Mouse (Mus musculus): Measurements from ENCODE around the gene Eaf2. TPM values are rescaled to one million over a fixed set of nuclear protein-coding genes. Genes with fewer than 3 reads are reported as not detected.

Eaf2 gene
- total and polyA plus RNA-seq, 3 experiments, result 3.5 to 7.4 (median 5.0) TPM

DNA sequence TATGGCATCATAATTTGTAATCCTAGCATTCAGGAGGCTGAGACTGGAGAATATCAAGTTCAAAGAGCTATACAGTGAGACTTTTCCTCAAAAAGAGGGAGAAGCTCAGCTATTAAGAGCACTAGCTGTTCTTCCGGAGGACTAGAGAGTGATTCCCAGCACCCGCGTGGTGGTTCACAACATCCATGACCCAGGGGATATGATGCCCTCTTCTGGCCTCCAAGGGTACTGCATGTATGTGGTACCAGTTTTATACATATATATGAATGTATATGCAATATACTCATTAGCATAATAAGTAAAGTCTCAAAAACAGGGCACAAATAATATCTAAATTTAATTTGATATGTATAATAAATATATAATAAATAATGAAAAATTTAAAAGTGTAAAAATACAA, 72.4 kb downstream of the Eaf2 start:
- DNase-seq (ENCODE audit: extremely low read depth), result no peak
- Histone ChIP-seq H3K36me3 (replicated peaks in 1 of 2; ENCODE audit: control insufficient read depth in 1 of 2, insufficient read depth in 1 of 2, low read length in 1 of 2) (no peaks in the 10 kb centered on the region), H3K27me3 (replicated peaks) (no peaks in the 10 kb centered on the region), H3K27ac (ENCODE audit: insufficient read depth, low read depth) (no peak overlapping the region), H3K9ac (ENCODE audit: insufficient read depth, low read depth) (no peak overlapping the region), H3K4me2 (ENCODE audit: insufficient read depth, low read depth, poor library complexity, severe bottlenecking) (no peak overlapping the region), H3K4me3 (replicated peaks in 1 of 3; ENCODE audit: low read depth in 2 of 3, low read length in 2 of 3, poor library complexity in 1 of 3) (no peak overlapping the region), H3K4me1 (ENCODE audit: control insufficient read depth in 1 of 2, insufficient read depth in 2 of 2) (peaks cover 0 to 4% of the 10 kb centered on the region in 2 experiments; a peak in 1 of 4 replicates), H3K79me2 (replicated peaks; ENCODE audit: control insufficient read depth, extremely low read depth, insufficient read depth, poor library complexity, severe bottlenecking) (no peaks in the 10 kb centered on the region), H3K9me3 (replicated peaks; ENCODE audit: low read length) (peaks cover 6% of the 10 kb centered on the region)
- in situ Hi-C loops (cut with MboI; ENCODE audit: low pct_ligation_motif_present, low pct_unique_long_range_greater_than_20kb, low sequenced_read_pairs) (no loop called here), dilution Hi-C loops (cut with MboI; ENCODE audit: extremely low pct_ligation_motif_present, extremely low pct_unique_long_range_greater_than_20kb, low sequenced_read_pairs) (no loop called here)
- TF ChIP-seq HCFC1 (IDR thresholded peaks at IDR 0.05; ENCODE audit: low read depth, low read length) (no peak), CTCF (conservative IDR thresholded peaks at IDR 0.05 in 1 of 2, IDR thresholded peaks at IDR 0.05 in 1 of 2; ENCODE audit: low read depth in 2 of 2, low read length in 2 of 2) (peak; percentile 31 to 53; a peak in 2 of 4 replicates)

- H3K36me3 ChIP-seq (replicated peaks in 1 of 2; ENCODE audit: control insufficient read depth in 1 of 2, insufficient read depth in 1 of 2, low read length in 1 of 2), result no peaks in the 10 kb centered on the region
- H3K27ac ChIP-seq (ENCODE audit: insufficient read depth, low read depth), result no peak overlapping the region
- H3K4me1 ChIP-seq (ENCODE audit: control insufficient read depth in 1 of 2, insufficient read depth in 2 of 2), result peaks cover 14 to 31% of the 10 kb centered on the region in 2 experiments
- no peak overlapping the region for H3K4me3 ChIP-seq (replicated peaks in 1 of 3; ENCODE audit: low read depth in 2 of 3, low read length in 2 of 3, poor library complexity in 1 of 3)
- TF ChIP-seq SMC3 (IDR thresholded peaks at IDR 0.05; ENCODE audit: low read depth, low read length) (no peak), NELFE (IDR thresholded peaks at IDR 0.05; ENCODE audit: low read depth, low read length) (no peak), RAD21 (IDR thresholded peaks at IDR 0.05; ENCODE audit: low read depth, low read length) (no peak), MYC (IDR thresholded peaks at IDR 0.05; ENCODE audit: low read depth, low read length) (peak; percentile 75; the same call in 1 of the 2 replicates), IRF4 (IDR thresholded peaks at IDR 0.05; ENCODE audit: low read depth, low read length) (peak; percentile 52; the same call in 1 of the 2 replicates), ZKSCAN1 (IDR thresholded peaks at IDR 0.05; ENCODE audit: borderline replicate concordance, low read depth, low read length) (no peak), CTCF (conservative IDR thresholded peaks at IDR 0.05 in 1 of 2, IDR thresholded peaks at IDR 0.05 in 1 of 2; ENCODE audit: low read depth in 2 of 2, low read length in 2 of 2) (no peak), TBP (conservative IDR thresholded peaks at IDR 0.05; ENCODE audit: low read depth, low read length) (no peak), ETS1 (conservative IDR thresholded peaks at IDR 0.05; ENCODE audit: low read depth, low read length) (peak; percentile 18; the same call in 1 of the 2 replicates), KAT2A (IDR thresholded peaks at IDR 0.05; ENCODE audit: insufficient replicate concordance, low read length) (no peak), ELF1 (IDR thresholded peaks at IDR 0.05; ENCODE audit: low read depth, low read length) (no peak), ZNF384 (IDR thresholded peaks at IDR 0.05; ENCODE audit: low read depth, low read length) (no peak), BHLHE40 (IDR thresholded peaks at IDR 0.05; ENCODE audit: low read depth, low read length) (0 out of 2 replicates have a peak, but pooled peaks have one; percentile 26), ZC3H11A (IDR thresholded peaks at IDR 0.05; ENCODE audit: low read depth, low read length) (no peak), ZMIZ1 (IDR thresholded peaks at IDR 0.05; ENCODE audit: low read depth, low read length) (no peak), POLR2A (IDR thresholded peaks at IDR 0.05; ENCODE audit: low read depth, low read length) (no peak), EP300 (IDR thresholded peaks at IDR 0.05; ENCODE audit: low read length) (peak; percentile 47; the same call in 1 of the 2 replicates), MAX (IDR thresholded peaks at IDR 0.05; ENCODE audit: low read length) (peak; percentile 65), USF1 (IDR thresholded peaks at IDR 0.05; ENCODE audit: low read depth, low read length) (no peak), TCF12 (IDR thresholded peaks at IDR 0.05; ENCODE audit: low read depth, low read length) (no peak), USF2 (conservative IDR thresholded peaks at IDR 0.05; ENCODE audit: low read depth, low read length) (no peak), HCFC1 (IDR thresholded peaks at IDR 0.05; ENCODE audit: low read depth, low read length) (no peak), E2F4 (IDR thresholded peaks at IDR 0.05; ENCODE audit: insufficient replicate concordance, low read depth, low read length) (no peak), MEF2A (IDR thresholded peaks at IDR 0.05; ENCODE audit: borderline replicate concordance, low read depth, low read length) (0 out of 2 replicates have a peak, but pooled peaks have one; percentile 46), MAZ (IDR thresholded peaks at IDR 0.05; ENCODE audit: low read depth, low read length) (no peak), UBTF (IDR thresholded peaks at IDR 0.05; ENCODE audit: low read depth, low read length) (no peak), JUND (conservative IDR thresholded peaks at IDR 0.05; ENCODE audit: low read depth, low read length) (no peak)
- no peak for DNase-seq (ENCODE audit: extremely low read depth)
- dilution Hi-C loops (cut with MboI; ENCODE audit: extremely low pct_ligation_motif_present, extremely low pct_unique_long_range_greater_than_20kb, low sequenced_read_pairs), result no loop called here
- H3K27me3 ChIP-seq (replicated peaks), result no peaks in the 10 kb centered on the region
- no peak overlapping the region for H3K9ac ChIP-seq (ENCODE audit: insufficient read depth, low read depth)
- in situ Hi-C loops (cut with MboI; ENCODE audit: low pct_ligation_motif_present, low pct_unique_long_range_greater_than_20kb, low sequenced_read_pairs), result no loop called here
- no peaks in the 10 kb centered on the region for H3K79me2 ChIP-seq (replicated peaks; ENCODE audit: control insufficient read depth, extremely low read depth, insufficient read depth, poor library complexity, severe bottlenecking)
- H3K4me2 ChIP-seq (ENCODE audit: insufficient read depth, low read depth, poor library complexity, severe bottlenecking), result no peak overlapping the region
- H3K9me3 ChIP-seq (replicated peaks; ENCODE audit: low read length), result peaks cover 6% of the 10 kb centered on the region
These were observed 76.5 kb downstream of the Eaf2 start for GRCm38 (mm10) chr16:36798334-36798733.
